Comparison of ENCODE assay signal across 22 mouse cellular contexts in genomic region chr6:124780917-124781316, GRCm38 (mm10). TPM values are rescaled to one million over a fixed set of nuclear protein-coding genes. Genes with fewer than 3 reads are reported as not detected.
"Had no signal": no experiment of that assay in that cellular context is flagged by ENCODE, and none has a peak within 500 bp of the region (broad histone marks: within the 10 kb centered on the region; RNA-seq: fewer than 3 reads in every experiment).

No protein-coding gene starts in this region.

- H3K9me3 ChIP-seq: midbrain, embryonic 10.5 days; midbrain, embryonic 13.5 days; midbrain, embryonic 15.5 days; neural tube, embryonic 13.5 days; neural tube, embryonic 15.5 days; stomach, embryonic 15.5 days had no signal

- DNase-seq: lung, adult 18-20 months; lung, embryonic 14.5 days; lung, postnatal 10 days; lung, postnatal 4 days; retina, postnatal 1 day; right cerebral cortex, adult 18-20 months; thymus, adult 2 months; thymus, postnatal 25 days; thymus, postnatal 4 days had no signal

- H3K27ac ChIP-seq: midbrain, embryonic 10.5 days; midbrain, embryonic 13.5 days; midbrain, embryonic 15.5 days; neural tube, embryonic 13.5 days; neural tube, embryonic 15.5 days; stomach, embryonic 15.5 days; stomach, postnatal 0 days had no signal

- ATAC-seq: midbrain, embryonic 13.5 days; midbrain, embryonic 15.5 days had no signal

- H3K36me3 ChIP-seq: midbrain, embryonic 10.5 days; midbrain, embryonic 13.5 days; midbrain, embryonic 15.5 days; neural tube, embryonic 13.5 days; neural tube, embryonic 15.5 days; stomach, embryonic 15.5 days had no signal

- H3K9ac ChIP-seq: lung, embryonic 14.5 days; midbrain, embryonic 13.5 days; midbrain, embryonic 15.5 days; neural tube, embryonic 15.5 days; stomach, embryonic 15.5 days had no signal

- H3K27me3 ChIP-seq: midbrain, embryonic 15.5 days had no signal

- H3K4me2 ChIP-seq: stomach, embryonic 15.5 days had no signal

- H3K4me3 ChIP-seq: midbrain, embryonic 15.5 days; myocyte; neural tube, embryonic 15.5 days; stomach, embryonic 15.5 days had no signal

RNA-seq across cellular contexts. Expression of gene Lrrc23, which starts 1.4 kb away (rescaled TPM):
- polyA plus RNA-seq: liver, embryonic 16.5 days had no signal

RNA-seq across cellular contexts. Expression of gene Gm45234, which starts 25.1 kb away (rescaled TPM):
- polyA plus RNA-seq: liver, embryonic 16.5 days; lung, embryonic 14.5 days; lung, embryonic 16.5 days; midbrain, embryonic 10.5 days; midbrain, embryonic 13.5 days; midbrain, embryonic 15.5 days; myocyte; neural tube, embryonic 11.5 days; neural tube, embryonic 13.5 days; neural tube, embryonic 15.5 days; spleen, adult 2 months; stomach, embryonic 15.5 days; stomach, postnatal 0 days; thymus, adult 2 months; urinary bladder, adult 2 months had no signal
